Mouse (Mus musculus): ENCODE results near the gene Ereg.
A peak's percentile ranks its signal among the peaks of the same experiment; 100 is the strongest.

Gene Ereg

DNA sequence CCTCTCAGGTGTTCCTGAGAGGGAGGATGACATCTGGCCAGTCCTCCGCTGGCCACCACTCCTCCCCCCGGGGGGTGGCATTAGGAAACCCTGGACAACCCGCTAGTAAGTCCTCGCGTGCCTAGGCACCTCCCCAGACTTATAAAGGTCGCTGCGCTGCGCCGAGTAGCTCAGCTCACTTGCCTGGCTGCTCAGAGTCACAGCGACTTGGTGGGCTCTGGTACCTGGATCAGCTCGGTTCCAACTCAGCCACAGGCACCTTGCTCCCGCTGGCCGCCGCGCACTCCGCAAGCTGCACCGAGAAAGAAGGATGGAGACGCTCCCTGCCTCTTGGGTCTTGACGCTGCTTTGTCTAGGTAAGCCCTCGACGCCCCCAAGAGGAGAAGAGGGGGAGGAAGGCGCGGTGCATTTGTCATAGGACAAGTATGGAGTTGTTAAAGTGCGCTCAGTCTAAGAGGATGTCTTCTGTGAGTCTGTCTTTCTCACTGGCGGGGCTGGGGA is at the start of gene Ereg:
TSS of gene Ereg (plus strand) at position 173 of the 501 bp plus-strand sequence.
- peak in 1 of 2 experiments; percentile 26 for DNase-seq

DNA sequence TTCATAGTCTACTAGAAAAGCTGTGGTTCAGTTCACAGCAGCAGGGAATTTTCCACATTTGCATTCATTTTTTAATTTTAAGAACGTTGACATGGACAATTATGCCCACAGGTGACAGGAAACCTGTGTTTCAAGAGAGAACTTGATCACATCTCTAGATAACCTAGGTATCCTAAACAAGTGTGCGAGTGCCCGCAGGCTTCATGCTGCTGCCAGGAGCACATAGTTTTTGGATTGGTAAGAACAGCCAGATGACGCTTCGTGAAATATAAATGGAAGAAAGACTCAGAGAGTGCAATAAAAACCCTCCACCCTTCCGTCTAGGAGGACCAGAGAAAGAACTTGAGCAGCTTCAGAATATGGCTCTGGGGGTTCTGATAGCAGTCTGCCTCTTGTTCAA is 47.3 kb upstream of the Ereg start, which contains the start of gene Epgn:
TSS of gene Epgn (plus strand) at position 301 of the 400 bp plus-strand sequence.
- DNase-seq, result no peak

DNA sequence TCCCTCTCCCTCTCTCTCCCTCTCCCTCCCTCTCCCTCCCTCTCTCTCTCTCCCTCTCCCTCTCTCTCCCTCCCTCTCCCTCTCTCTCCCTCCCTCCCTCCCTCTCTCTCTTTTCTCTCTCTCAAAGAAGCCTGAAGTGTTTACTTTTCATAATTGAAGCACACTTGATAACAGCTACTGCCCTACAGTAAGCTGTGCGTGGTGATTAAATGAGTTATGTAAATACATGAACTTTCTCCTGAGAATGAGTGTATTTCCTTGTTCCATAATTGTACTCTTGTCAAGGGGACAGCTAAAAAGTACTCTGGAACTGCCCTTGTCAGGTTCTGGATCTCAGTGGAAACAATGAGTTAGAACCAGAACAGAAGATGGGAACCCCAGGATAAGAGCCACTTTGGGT is 46.6 kb upstream of the Ereg start:
- no peak for DNase-seq

DNA sequence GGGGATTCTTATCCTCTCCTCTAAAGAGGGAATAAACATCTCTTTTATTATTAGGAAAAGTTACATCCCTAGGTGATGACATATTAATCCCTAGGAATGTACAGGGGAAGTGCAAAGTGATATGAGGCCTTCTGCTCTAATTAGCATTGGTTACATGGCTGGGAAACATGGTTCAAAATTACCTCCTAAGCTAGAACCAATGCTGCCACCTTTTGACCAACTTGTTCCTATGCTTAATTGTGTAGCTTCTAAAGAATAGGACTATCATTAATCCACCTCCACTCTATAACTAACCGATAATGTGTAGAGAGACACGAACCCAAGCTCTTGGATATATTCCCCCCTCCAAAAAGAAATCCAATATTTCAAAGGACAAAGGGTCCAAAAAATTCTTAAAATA is 43.8 kb upstream of the Ereg start:
- no peak for DNase-seq

DNA sequence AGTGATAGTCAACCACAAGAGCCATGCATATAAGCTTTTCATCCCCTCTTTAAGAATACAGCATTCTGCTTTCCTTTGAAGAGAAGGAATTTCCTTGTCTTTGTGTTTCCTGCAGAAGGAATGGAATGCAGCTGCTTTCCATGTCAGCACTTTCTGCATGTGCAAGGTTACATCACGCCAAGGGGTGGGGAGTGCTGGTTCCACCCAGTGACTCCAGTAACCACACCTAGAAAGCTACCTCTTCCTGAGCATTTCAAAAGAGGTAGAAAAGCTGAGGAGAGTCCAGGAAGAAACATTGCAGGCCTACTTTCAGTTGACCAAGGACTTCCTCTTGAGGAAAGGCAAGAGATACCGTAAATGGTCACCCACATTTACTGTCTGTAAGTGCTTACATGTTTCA is 39.1 kb upstream of the Ereg start:
- DNase-seq, result peak in 1 of 2 experiments; percentile 33

DNA sequence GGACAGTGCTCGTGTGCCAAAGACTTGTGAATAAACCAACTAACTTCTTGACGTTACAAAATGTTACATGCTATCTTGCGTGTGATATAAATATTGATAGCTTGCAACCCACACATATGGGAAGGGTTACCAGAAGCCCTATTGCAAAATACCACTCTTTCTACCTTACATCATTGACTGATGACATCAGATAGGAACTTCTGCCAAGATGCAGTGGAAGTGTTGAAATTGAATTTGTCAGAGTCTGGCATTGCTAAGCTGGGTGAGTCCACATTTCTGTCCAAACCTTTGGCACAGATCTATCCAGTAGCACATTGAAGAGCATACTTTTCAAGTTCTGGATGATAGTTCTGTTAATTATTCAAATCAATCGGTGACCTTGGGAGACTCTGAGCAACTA is 37.8 kb upstream of the Ereg start:
- DNase-seq, result no peak

DNA sequence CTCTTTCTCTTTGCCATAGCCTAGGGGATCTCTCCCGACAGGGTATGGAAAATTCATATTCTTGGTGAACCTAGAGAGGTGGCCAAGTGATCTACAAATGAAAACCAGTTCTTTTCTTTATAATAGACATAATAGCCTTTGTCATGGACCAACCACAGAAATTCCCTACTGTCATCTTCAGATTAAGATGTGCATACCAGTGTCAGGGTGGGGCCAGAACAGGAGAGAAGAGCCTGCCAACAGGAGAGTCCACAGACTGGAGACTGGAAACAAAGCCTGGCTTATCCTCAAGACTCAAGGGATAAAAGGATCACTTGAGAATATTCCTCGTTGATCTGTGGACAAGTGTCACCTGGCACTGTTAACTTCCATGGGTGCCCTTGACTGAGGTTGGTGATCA is 36.7 kb upstream of the Ereg start:
- no peak for DNase-seq

DNA sequence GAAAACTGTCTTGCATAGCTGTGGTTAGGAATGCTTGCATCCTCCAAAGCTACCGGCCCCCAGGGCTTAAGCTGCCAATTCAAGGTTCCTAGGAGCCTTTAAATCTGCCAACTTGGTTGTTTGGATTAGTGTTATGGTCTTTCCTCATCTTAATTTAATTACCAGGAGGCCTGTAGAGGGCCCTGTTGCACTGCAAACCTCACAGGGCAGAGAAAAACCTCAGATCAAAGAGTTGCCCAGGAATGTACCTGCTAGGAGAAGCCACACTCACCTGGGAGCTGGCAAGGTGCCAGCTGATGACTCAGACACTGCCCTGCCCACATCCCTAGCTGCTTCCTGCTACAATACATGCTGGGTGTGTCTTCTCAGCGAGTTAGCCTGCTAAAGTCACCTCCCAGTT is 35.9 kb upstream of the Ereg start:
- DNase-seq, result peak; percentile 36 to 66

DNA sequence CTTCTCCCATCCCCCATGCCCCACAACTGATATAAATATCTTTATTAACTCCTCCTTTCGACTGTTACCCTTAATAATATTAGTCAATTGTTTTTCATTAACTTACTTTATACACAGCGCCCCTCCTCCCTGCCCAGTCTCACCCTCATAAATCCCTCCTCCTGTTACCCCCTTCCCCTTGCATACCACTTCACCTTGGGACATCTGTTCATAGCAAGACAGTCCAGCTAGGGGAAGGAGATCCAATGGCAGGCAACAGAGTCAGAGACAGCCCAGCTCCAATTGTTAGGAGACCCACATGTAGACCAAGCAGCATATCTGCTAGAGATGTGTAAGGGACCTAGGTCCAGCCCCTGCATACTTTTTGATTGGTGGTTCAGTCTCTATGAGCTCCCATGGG is 35.5 kb upstream of the Ereg start:
- no peak for DNase-seq

DNA sequence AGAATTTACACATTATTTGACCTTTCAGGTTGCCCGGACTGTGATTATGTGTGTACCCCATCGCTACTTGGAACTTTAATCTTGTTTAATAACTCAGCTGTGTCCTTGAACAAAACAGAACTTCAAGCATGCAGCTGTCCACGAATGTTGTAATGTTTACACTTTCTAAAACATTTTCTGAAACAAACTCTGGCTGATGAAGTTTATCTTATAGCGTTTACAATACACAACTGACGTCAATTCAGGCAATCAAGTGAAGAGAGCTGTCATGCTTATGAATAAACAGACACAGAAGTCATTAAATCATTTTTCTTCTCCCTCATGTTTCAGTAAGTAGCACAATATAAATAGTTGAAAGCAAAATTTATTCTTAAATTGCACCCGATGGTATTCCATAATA is 26.4 kb upstream of the Ereg start:
- no peak for DNase-seq

DNA sequence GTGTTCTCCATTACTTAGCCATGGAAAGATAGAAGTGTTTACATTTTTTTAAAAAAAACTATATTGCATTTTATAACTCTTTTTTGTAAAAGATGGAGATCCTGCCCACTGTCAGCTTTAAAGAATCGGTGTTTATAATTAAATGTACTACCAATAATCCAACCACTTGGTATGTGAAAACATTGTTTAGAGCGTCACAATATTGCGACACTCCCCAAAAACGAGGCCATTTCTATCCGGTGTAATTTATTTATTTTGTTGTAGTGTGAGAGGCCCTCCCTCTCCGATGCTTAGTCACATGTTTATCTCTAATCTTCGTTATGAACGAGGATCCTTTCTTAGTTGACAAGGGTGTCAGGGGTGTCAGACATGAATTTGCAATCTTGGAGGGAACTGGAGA is 26.0 kb upstream of the Ereg start:
- no peak for DNase-seq

DNA sequence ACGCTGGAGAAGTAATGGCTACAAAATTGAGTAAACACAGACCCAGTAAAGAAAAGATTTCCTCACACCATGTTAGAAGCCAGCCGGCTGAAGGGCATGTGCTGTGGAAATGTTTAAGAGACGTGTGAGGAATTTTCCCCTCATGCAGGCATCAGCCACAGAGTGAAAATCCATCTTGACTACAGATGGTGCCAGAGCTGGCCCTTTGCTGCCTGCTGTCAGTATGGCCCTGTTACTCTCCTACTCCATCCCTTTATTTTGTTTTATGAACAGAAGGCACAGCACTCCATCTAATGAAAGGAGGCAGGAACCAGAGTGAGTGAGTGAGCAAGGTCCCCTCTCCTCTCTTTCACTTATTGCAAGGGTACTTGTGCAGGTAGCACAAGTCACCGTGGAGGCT is 2.1 kb upstream of the Ereg start:
- DNase-seq, result no peak

DNA sequence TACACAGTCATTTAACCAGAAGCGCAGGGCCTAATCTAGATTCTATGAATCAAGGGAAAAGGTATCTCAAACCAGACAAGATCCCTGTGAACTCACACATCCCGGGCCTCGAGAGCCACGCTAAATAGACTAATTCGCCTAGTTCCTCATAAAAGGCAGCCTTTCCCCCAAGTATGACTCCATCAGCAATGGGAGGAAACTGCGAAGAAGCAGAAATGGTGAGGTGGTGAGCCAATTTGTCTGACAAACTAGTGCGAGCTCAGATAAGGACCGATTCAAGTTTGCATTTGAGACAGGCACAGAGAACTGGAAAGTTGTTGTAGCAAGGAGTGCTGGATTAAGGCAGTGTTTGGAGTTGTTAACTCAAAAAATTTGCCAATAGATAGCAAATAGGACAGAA is 796 bp upstream of the Ereg start:
- DNase-seq, result no peak

DNA sequence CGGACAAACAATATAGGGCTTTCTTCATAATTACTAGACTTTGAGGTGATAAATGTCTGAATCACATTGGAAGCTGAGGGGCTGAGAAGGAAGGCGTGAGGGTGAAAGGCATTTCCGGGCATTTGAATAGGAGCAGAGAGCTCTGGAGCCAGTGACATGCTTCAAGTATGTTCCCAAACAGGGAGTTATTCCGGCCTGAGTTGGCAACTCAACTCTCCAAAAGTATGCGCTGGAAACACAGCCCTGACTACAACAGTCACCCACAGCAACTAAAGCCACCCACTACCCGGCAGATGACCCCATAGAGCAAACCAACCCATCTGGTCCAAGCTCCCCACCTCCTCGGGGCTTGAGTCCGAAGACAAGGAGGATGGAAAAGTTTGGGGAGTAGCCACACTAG is 396 bp upstream of the Ereg start:
- DNase-seq, result no peak

DNA sequence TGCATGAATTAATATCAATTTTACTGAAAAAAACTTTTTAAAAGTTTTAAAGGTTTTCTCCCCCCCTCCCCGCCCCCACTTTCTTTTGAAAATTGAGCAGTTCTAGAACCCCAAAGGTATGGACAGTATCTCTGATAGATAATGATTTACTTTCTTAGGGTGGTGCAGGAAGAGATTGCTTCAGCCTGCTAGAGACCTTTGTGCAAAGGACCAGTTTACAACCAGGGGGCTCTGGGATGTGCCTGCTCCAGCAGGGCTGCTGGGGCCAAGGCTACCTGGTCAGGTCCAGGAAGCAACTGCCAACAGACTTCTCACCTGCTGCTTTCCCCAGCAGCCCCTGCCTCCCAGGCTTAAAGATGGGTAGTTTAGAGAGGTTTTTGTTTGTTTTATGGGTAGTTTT is 599 bp downstream of the Ereg start:
- no peak for DNase-seq

DNA sequence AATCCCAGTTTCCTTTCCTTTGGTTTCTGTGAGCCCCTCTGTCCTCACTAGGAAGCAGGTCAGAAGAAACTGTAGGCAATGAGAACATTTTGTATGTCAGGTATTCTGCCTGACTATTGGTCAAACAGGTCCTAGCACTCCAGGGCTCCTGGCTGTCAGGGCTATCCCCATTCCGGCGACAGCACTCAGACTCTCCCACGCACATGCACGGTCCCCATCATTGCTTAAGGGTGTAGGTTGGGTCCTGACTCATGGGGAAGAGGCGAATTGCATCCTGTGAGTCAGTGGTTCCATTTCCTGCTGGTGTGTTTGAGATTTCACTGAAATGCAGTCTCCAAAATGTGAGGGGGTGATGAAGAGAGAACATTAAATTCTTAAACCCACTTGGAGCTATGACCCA is 8.6 kb downstream of the Ereg start:
- no peak for DNase-seq

DNA sequence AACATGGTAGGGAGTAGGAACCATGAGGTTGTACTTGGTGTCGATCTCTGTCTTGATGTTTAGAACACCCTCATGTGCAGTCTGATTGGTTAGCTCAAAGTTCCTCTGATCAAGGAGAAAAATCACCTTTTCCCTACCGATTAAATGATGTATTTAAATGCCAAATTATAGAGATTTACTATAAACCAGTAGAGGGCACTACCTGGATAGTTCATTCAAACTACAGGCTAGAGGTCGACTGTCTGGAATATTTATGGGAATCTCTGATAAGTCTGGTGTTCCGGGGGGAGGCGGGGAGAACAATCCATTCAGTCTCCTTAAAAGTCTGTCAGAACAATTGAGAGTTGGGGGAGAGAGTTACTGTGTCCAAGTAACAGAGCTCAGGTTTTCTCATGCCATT is 10.9 kb downstream of the Ereg start:
- no peak for DNase-seq

DNA sequence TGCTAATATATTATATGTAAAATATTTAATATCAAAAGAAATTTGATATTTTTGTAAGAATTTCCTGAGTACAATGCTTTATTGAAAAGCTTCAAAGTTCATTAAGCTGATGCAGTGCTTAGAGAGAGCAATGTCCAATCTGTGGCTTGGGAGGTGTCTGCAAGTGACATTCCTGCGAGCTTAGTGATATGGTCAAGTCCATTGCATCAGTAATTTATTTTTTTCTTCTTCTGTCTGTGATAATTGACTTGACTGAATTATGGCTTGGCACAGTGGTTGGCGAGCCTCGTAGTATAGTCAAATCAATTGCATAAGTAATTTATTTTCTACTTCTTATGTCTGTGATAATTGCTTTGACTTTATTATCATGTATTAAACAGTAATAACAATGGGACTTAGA is 15.9 kb downstream of the Ereg start:
- DNase-seq, result no peak

DNA sequence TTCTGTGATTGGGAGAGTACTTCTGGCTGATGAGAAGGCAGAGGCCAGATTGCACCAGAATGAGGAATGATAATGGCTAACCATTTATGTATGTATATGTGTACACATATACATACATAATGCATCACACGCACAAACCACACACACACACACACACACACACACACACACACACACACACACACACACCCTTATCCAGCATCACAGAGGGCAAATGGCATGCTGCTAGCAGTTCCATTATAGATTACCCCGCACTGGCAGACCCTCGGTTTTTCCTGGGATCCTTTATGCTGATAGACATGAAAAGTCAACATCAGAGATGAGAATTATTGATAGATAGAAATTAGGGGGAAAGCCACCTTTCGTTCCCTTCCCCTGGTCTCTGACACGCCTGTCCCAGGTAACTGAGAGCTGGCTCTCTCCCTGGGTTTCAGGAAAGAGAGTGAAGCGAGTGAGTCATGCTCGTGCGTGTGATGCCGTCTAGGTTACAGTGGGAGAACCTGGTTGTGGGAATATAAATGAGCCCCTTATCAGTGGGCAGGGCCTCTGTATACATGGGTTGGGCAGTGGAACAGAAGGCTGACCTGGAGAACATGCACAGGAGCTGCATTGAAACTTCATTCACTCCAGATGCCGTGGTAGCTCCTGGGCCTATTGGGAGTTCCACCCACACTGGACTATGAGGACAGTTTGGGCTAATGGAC is 23.6 kb downstream of the Ereg start:
- no peak for DNase-seq

DNA sequence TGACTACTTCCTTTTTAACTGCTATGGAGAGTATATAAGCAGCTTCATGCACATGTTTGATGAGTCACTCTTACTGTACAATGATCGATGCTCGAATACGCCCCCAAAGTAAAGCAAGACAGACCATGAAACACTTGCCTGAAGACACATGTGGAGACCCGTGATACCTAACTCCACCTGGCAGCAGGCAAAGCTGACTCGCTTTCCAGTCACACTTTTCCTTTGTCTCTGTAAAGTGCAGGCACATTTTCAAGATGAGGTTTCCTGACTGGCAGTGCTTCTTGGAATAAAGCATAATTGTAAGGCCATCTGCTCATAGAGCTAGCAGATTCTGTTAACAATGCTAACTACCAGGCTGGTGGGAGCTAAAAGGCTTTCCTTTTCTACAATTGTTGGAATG is 27.3 kb downstream of the Ereg start:
- DNase-seq, result no peak

DNA sequence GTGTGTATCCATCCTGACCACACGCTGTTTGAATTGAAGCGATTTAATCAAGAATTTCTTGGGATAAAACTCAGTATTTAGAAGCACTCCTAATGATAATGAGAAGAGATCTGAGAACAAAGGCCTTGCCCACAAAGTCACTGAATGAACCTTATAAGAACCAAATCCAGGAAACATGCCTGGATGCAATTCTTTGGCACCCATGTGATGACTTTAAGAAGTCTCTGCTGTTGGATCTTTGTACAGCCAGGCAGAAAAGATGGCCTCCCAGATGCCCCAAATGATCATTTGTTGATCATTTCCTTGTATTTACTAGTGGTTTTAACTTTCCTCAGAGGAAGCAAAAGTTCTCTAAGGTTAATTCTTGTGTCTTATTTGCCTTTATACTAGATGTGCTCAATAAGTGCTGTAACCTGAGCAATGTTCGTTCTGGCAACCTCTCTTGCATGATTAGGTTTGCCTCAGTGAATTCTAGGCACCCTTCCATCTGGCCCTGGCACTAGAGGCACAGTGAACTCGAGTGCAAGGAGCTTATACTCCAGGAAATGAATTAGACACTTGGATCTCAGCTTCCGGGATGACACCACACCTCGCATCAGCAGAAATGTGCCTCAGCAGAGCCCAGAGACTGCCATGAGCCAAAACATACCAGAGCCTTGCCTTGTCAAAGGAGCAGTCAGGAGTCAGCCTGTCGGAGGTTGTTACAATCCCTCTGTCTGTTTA is 29.7 kb downstream of the Ereg start:
- peak; percentile 59 to 72 for DNase-seq

DNA sequence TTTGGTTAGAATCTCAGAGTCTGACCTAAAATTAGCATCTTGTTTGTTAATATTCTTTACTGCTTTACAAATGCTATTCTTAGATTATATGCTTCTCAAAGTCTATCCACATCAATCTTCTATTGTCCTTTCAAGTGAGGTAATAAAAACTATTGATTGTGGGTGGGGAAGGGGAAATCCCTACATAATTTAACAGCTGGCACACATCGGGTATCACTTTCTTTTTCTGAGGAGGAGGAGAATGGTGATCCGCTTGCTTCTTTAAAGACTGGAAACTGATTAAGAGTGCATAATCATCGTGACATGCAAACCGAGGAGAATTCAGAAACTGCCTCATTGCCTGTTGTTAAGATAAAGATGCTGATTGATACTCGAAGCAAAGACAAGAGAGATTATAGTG is 31.8 kb downstream of the Ereg start:
- DNase-seq, result no peak

DNA sequence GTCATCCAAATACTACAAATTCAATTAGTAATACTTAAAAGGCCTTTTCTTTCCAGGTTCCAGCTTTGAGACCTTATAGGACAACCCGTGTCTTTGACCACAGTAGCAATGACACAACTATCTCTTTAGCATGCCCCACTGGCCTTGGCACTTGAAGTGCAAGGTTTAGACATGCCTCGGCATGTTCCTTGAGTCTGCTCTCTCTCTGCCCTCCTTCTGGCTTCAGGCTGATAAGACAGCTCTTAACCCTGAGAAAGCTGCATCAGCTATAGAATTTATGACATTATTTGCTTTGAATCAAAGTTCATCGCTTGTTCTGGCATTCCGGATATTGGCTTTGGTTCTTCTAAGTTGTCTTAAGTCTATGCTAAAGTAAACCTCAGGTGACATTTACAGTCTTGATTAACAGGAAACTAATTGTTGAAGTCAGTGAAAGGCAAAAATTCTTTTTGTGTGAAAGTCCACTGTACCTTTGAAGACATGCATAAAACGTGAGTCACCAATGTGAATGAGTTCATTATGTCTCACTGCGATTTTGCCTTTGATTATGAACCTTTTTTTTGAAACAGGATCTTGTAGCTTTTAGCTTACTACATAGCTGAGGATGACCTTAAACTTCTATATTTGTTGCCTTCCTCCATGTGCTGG is 35.7 kb downstream of the Ereg start:
- no peak for DNase-seq

DNA sequence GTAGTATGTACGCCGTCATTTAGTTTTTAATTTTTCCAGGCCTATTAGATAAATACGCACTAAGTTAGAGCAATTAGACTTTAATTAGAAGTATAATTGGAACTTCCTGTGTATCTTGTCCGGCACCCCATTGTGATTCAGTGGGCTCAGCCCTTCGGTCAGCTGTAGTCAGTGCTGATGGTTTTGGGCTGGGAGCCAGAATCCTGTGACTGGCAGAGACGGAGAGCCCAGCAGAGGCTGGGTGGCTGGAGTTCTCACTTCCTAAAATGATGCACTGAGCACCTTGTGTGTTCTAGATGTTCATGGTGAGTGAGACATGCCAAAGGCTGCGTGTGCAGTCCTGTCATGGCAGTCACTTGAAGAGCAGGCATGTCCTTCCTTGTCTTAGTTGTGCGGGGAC is 36.6 kb downstream of the Ereg start:
- DNase-seq, result no peak

Data from kidney, postnatal 25 days (tissue).